Mouse (Mus musculus): Measurements from ENCODE around the gene Hps6.

DNA sequence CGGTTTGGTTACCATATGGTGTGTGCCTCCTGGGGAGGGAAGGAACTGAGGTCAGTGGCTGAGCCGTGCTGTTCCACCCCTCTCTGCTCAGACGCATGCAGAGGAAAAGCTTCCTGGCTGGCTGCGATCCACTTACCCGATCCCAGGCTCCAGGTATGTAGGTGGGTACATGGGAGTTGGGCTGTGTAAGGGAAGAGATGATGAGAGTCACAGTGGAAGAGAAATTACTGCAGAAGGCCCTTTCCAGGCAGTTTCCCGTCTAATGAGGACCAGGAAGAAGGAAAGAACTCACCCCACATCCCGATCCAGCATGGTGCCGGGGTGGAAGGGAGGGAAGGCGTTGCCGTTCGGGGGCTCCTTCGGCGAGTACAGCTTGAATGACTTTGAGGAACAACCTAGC is 32.7 kb downstream of the Hps6 start:
- no peak for TF ChIP-seq CTCF (IDR thresholded peaks at IDR 0.05; ENCODE audit: borderline replicate concordance, insufficient read depth, low read depth, low read length)
- TF ChIP-seq POLR2A (IDR thresholded peaks at IDR 0.05; ENCODE audit: borderline replicate concordance, insufficient read depth, low read length): no peak

Measured in cerebellum, adult 2 months (tissue).